Mouse (Mus musculus): Measurements from ENCODE around the gene Exoc6b. TPM values are rescaled to one million over a fixed set of nuclear protein-coding genes. Genes with fewer than 3 reads are reported as not detected.

Gene Exoc6b
- polyA plus RNA-seq, 1 experiment, result 235 TPM

GRCm38 (mm10) chr6:84742227-84742626 lies 327.1 kb downstream of the Exoc6b start:
- H3K4me3 ChIP-seq (ENCODE audit: insufficient read depth, low read depth, low read length), result no peak overlapping the region
- no peak overlapping the region for H3K27ac ChIP-seq (ENCODE audit: insufficient read depth, low read depth, low read length)
- WGBS, result 66% methylated on average over 3 of the region's 3 CpGs
- H3K4me1 ChIP-seq (ENCODE audit: control insufficient read depth, insufficient read depth, low read length), result no peaks in the 10 kb centered on the region
- TF ChIP-seq CTCF (IDR thresholded peaks at IDR 0.05; ENCODE audit: insufficient read depth, low read depth, low read length), result no peak
- TF ChIP-seq POLR2A (IDR thresholded peaks at IDR 0.05; ENCODE audit: insufficient read depth, low read depth, low read length), result no peak

GRCm38 (mm10) chr6:84736942-84737341 lies 332.4 kb downstream of the Exoc6b start:
- TF ChIP-seq CTCF (IDR thresholded peaks at IDR 0.05; ENCODE audit: insufficient read depth, low read depth, low read length) (no peak), POLR2A (IDR thresholded peaks at IDR 0.05; ENCODE audit: insufficient read depth, low read depth, low read length) (no peak)
- 79% methylated on average over 3 of the region's 3 CpGs for WGBS
- H3K4me3 ChIP-seq (ENCODE audit: insufficient read depth, low read depth, low read length), result no peak overlapping the region
- no peaks in the 10 kb centered on the region for H3K4me1 ChIP-seq (ENCODE audit: control insufficient read depth, insufficient read depth, low read length)
- no peak overlapping the region for H3K27ac ChIP-seq (ENCODE audit: insufficient read depth, low read depth, low read length)

- Histone ChIP-seq H3K4me1 (ENCODE audit: control insufficient read depth, insufficient read depth, low read length) (no peaks in the 10 kb centered on the region), H3K27ac (ENCODE audit: insufficient read depth, low read depth, low read length) (no peak overlapping the region), H3K4me3 (ENCODE audit: insufficient read depth, low read depth, low read length) (no peak overlapping the region)
- no peak for TF ChIP-seq POLR2A (IDR thresholded peaks at IDR 0.05; ENCODE audit: insufficient read depth, low read depth, low read length)
- no peak for TF ChIP-seq CTCF (IDR thresholded peaks at IDR 0.05; ENCODE audit: insufficient read depth, low read depth, low read length)
Measured at GRCm38 (mm10) chr6:84726876-84727275, 342.4 kb downstream of the Exoc6b start.

DNA sequence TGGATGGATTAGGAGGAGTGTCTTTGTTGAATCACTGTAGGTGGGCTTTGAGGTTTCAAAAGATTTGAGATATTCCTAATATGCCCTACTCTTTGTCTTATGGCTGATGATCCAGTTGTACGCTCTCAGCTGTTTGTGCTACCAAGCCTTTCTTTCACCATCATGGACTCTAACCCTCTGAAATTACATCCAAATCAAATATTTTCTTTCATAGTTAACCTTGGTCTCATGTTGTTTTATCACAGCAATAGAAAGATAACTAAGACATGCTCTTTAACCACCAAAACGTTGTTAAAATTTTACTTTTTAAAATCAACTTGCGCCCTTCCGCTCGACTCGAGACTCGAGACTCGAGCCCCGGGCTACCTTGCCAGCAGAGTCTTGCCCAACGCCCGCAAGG lies 356.1 kb downstream of the Exoc6b start:
- Histone ChIP-seq H3K27ac (ENCODE audit: insufficient read depth, low read depth, low read length) (no peak overlapping the region), H3K4me1 (ENCODE audit: control insufficient read depth, insufficient read depth, low read length) (no peaks in the 10 kb centered on the region), H3K4me3 (ENCODE audit: insufficient read depth, low read depth, low read length) (no peak overlapping the region)
- 92% methylated on average over 11 of the region's 11 CpGs for WGBS
- no peak for TF ChIP-seq CTCF (IDR thresholded peaks at IDR 0.05; ENCODE audit: insufficient read depth, low read depth, low read length)
- TF ChIP-seq POLR2A (IDR thresholded peaks at IDR 0.05; ENCODE audit: insufficient read depth, low read depth, low read length), result no peak

GRCm38 (mm10) chr6:84710831-84711230 lies 358.5 kb downstream of the Exoc6b start:
- WGBS, result 85% methylated on average over 6 of the region's 6 CpGs
- Histone ChIP-seq H3K4me3 (ENCODE audit: insufficient read depth, low read depth, low read length) (no peak overlapping the region), H3K4me1 (ENCODE audit: control insufficient read depth, insufficient read depth, low read length) (no peaks in the 10 kb centered on the region), H3K27ac (ENCODE audit: insufficient read depth, low read depth, low read length) (no peak overlapping the region)
- TF ChIP-seq CTCF (IDR thresholded peaks at IDR 0.05; ENCODE audit: insufficient read depth, low read depth, low read length) (no peak), POLR2A (IDR thresholded peaks at IDR 0.05; ENCODE audit: insufficient read depth, low read depth, low read length) (no peak)

DNA sequence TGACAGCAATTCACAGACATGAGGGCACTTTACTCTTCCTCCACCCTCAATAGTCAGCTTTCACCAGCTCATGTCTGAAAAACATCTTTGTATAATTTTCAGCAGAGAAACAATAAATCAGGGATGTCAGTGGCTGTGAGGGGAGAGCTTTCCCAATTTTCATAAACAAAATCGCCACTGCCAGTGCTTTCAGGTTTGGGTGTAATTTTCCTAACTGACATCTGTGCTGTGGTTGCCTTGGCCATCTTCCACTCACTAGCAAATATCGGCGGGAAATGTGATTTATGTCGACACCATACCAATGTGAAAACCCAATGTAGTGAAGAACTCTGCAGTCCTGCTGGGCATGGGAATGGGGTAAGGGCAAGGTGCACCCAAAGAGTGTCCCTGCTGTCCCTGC lies 360.7 kb downstream of the Exoc6b start:
- TF ChIP-seq POLR2A (IDR thresholded peaks at IDR 0.05; ENCODE audit: insufficient read depth, low read depth, low read length) (no peak), CTCF (IDR thresholded peaks at IDR 0.05; ENCODE audit: insufficient read depth, low read depth, low read length) (no peak)
- H3K27ac ChIP-seq (ENCODE audit: insufficient read depth, low read depth, low read length), result no peak overlapping the region

GRCm38 (mm10) chr6:84699579-84699978 lies 369.7 kb downstream of the Exoc6b start:
- Histone ChIP-seq H3K4me3 (ENCODE audit: insufficient read depth, low read depth, low read length) (no peak overlapping the region), H3K27ac (ENCODE audit: insufficient read depth, low read depth, low read length) (no peak overlapping the region), H3K4me1 (ENCODE audit: control insufficient read depth, insufficient read depth, low read length) (no peaks in the 10 kb centered on the region)
- TF ChIP-seq CTCF (IDR thresholded peaks at IDR 0.05; ENCODE audit: insufficient read depth, low read depth, low read length) (no peak), POLR2A (IDR thresholded peaks at IDR 0.05; ENCODE audit: insufficient read depth, low read depth, low read length) (no peak)
- WGBS, result 93% methylated on average over 5 of the region's 5 CpGs

More for the DNA sequence above, 360.7 kb downstream of the Exoc6b start:
- Histone ChIP-seq H3K4me1 (ENCODE audit: control insufficient read depth, insufficient read depth, low read length) (no peaks in the 10 kb centered on the region), H3K4me3 (ENCODE audit: insufficient read depth, low read depth, low read length) (no peak overlapping the region)
- WGBS, result 60% methylated on average over 4 of the region's 4 CpGs

DNA sequence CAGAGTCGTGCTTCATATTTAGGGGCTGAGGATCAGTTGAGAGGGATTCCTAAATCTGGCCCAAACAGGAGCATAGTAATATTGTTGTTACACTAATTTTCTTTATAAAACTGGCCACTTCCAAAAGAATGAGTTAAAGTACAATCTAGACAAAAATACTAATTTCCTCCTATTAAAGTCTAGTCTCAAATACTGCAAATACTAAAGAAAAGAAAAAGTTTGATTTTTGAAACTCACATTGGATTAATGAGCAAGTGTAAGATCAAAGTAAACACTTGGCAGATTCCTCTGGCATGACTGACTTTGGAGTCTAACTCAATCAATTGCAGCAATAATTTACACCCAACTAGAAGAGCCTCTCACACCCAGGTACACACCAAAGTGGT lies 371.0 kb downstream of the Exoc6b start:
- WGBS, result 63% methylated on average over 1 of the region's 1 CpGs
- TF ChIP-seq POLR2A (IDR thresholded peaks at IDR 0.05; ENCODE audit: insufficient read depth, low read depth, low read length) (no peak), CTCF (IDR thresholded peaks at IDR 0.05; ENCODE audit: insufficient read depth, low read depth, low read length) (no peak)
- H3K4me1 ChIP-seq (ENCODE audit: control insufficient read depth, insufficient read depth, low read length), result no peaks in the 10 kb centered on the region
- no peak overlapping the region for H3K27ac ChIP-seq (ENCODE audit: insufficient read depth, low read depth, low read length)
- no peak overlapping the region for H3K4me3 ChIP-seq (ENCODE audit: insufficient read depth, low read depth, low read length)

DNA sequence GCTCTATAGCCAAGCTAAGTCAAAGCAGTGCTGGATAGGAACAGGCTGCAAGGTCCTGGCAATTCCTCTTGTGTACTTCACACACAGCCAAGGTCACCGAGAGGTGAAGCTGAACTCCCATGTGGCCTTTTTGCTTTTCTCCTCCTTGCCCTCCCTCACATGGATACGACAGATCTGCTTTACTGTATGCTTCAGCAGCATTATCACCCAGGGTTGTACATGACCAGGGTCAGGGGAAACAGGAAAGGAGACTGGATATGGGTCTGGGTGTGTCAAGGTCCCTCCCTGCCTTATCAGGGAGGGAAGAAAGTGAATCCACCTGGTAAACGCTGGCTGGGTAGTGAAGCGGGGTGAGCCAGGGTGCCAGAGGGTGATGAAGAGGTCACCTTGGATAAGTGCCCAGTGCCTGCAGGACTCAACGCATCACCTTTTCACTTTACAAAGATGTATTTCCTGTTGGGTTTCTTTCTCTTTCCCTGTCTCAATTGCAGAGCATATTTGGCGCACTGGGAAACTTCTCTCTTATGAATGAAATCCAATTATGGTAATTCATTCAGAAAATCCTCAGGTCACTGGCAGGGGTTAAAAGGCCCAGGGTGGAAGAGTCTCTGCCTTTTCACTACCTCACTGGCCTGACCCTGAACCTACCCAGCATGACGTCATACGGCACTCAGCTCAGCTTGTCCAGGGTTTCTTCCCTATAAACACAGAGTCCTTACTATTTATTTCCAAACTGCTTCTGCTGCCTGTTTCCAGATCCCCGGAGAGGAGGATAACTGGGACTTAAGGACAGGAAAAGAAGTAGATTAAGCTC lies 371.6 kb downstream of the Exoc6b start:
- Histone ChIP-seq H3K4me3 (ENCODE audit: insufficient read depth, low read depth, low read length) (no peak overlapping the region), H3K4me1 (ENCODE audit: control insufficient read depth, insufficient read depth, low read length) (no peaks in the 10 kb centered on the region)
- 70% methylated on average over 9 of the region's 9 CpGs for WGBS

More for the DNA sequence above, 371.6 kb downstream of the Exoc6b start:
- H3K27ac ChIP-seq (ENCODE audit: insufficient read depth, low read depth, low read length), result no peak overlapping the region
- TF ChIP-seq CTCF (IDR thresholded peaks at IDR 0.05; ENCODE audit: insufficient read depth, low read depth, low read length) (no peak), POLR2A (IDR thresholded peaks at IDR 0.05; ENCODE audit: insufficient read depth, low read depth, low read length) (no peak)

All from olfactory bulb, adult 2 months (tissue).